Comparison of ENCODE assay signal across 8 mouse cellular contexts in the genomic region with DNA sequence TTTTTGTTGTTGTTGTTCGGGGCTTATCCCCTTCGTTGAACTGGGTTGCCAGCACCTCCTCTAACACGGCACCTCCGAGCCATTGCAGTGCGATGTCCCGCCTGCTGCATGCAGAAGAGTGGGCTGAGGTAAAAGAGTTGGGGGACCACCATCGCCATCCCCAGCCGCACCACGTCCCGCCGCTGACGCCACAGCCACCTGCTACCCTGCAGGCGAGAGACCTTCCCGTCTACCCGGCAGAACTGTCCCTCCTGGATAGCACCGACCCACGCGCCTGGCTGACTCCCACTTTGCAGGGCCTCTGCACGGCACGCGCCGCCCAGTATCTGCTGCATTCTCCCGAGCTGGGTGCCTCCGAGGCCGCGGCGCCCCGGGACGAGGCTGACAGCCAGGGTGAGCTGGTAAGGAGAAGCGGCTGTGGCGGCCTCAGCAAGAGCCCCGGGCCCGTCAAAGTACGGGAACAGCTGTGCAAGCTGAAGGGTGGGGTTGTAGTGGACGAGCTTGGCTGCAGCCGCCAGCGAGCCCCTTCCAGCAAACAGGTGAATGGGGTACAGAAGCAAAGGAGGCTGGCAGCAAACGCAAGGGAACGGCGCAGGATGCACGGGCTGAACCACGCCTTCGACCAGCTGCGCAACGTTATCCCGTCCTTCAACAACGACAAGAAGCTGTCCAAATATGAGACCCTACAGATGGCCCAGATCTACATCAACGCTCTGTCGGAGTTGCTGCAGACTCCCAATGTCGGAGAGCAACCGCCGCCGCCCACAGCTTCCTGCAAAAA. TPM values are rescaled to one million over a fixed set of nuclear protein-coding genes. Genes with fewer than 3 reads are reported as not detected.
DNase-seq lines count a peak whose midpoint lies in the region; ATAC-seq and TF ChIP-seq lines count a peak whose summit lies in the region.

No protein-coding gene starts in this region.

- H3K9ac ChIP-seq in forebrain, embryonic 15.5 days (replicated peaks) = 0 out of 2 replicates have a peak overlapping the region, but pooled peaks have one; percentile 24
- H3K9ac ChIP-seq in kidney, embryonic 16.5 days (replicated peaks; ENCODE audit: low read length) = no peak overlapping the region; the same call in 1 of the 2 replicates

- peak overlapping the region; percentile 42 for H3K4me3 ChIP-seq in forebrain, embryonic 15.5 days
- peak overlapping the region; percentile 42 for H3K4me3 ChIP-seq in kidney, embryonic 16.5 days (ENCODE audit: low read length)
- peak overlapping the region; percentile 59 for H3K4me3 ChIP-seq in midbrain, embryonic 10.5 days
- H3K4me3 ChIP-seq in thymus, adult 2 months (ENCODE audit: control insufficient read depth, insufficient read depth, low read length) = no peak overlapping the region

- WGBS in forebrain, embryonic 15.5 days = under 1% methylated on average over 50 of the region's 53 CpGs
- WGBS in kidney, embryonic 16.5 days = under 1% methylated on average over 53 of the region's 53 CpGs
- under 1% methylated on average over 53 of the region's 53 CpGs for WGBS in midbrain, embryonic 10.5 days
- WGBS in thymus, adult 2 months = 1% methylated on average over 53 of the region's 53 CpGs

- intact Hi-C loops in left cerebral cortex, postnatal 4 days (cut with DNase I) = no loop called here
- intact Hi-C loops in left cerebral cortex, postnatal 14 days (cut with DNase I) = no loop called here

- peaks cover 70% of the 10 kb centered on the region for H3K27me3 ChIP-seq in forebrain, embryonic 15.5 days
- H3K27me3 ChIP-seq in kidney, embryonic 16.5 days (ENCODE audit: insufficient read depth, low read length) = peaks cover 74% of the 10 kb centered on the region
- peaks cover 91% of the 10 kb centered on the region for H3K27me3 ChIP-seq in midbrain, embryonic 10.5 days (ENCODE audit: low read depth, poor library complexity, severe bottlenecking)
- H3K27me3 ChIP-seq in thymus, adult 2 months (ENCODE audit: control insufficient read depth, insufficient read depth, low read length) = peaks cover 4% of the 10 kb centered on the region; the same call in 1 of the 2 replicates

- peaks cover 38% of the 10 kb centered on the region for H3K4me1 ChIP-seq in forebrain, embryonic 15.5 days
- peaks cover 20% of the 10 kb centered on the region for H3K4me1 ChIP-seq in kidney, embryonic 16.5 days (ENCODE audit: insufficient read depth, low read length)
- H3K4me1 ChIP-seq in midbrain, embryonic 10.5 days = peaks cover 35% of the 10 kb centered on the region
- no peaks in the 10 kb centered on the region for H3K4me1 ChIP-seq in thymus, adult 2 months (replicated peaks; ENCODE audit: control insufficient read depth, insufficient read depth, low read length)

- H3K4me2 ChIP-seq in forebrain, embryonic 15.5 days (replicated peaks) = peak overlapping the region; percentile 79
- H3K4me2 ChIP-seq in kidney, embryonic 16.5 days (replicated peaks; ENCODE audit: low read depth, low read length) = peak overlapping the region; percentile 56

- no peak for TF ChIP-seq CTCF in brain, embryonic 14.5 days (IDR thresholded peaks at IDR 0.05; ENCODE audit: borderline replicate concordance, extremely low read depth, insufficient read depth, insufficient read length)
- TF ChIP-seq CTCF in thymus, adult 2 months (IDR thresholded peaks at IDR 0.05; ENCODE audit: borderline replicate concordance, control insufficient read depth, extremely low read depth, insufficient read depth, low read length, poor library complexity) = no peak

- H3K27ac ChIP-seq in forebrain, embryonic 15.5 days (replicated peaks) = no peak overlapping the region
- H3K27ac ChIP-seq in kidney, embryonic 16.5 days (ENCODE audit: low read length) = no peak overlapping the region
- no peak overlapping the region for H3K27ac ChIP-seq in midbrain, embryonic 10.5 days (replicated peaks)
- H3K27ac ChIP-seq in thymus, adult 2 months (ENCODE audit: control insufficient read depth, insufficient read depth, low read length) = no peak overlapping the region

- no peaks in the 10 kb centered on the region for H3K9me3 ChIP-seq in forebrain, embryonic 15.5 days
- H3K9me3 ChIP-seq in kidney, embryonic 16.5 days (ENCODE audit: low read length) = no peaks in the 10 kb centered on the region
- H3K9me3 ChIP-seq in midbrain, embryonic 10.5 days (replicated peaks) = no peaks in the 10 kb centered on the region

- no peak for TF ChIP-seq POLR2A in brain, embryonic 14.5 days (IDR thresholded peaks at IDR 0.05; ENCODE audit: borderline replicate concordance, extremely low read depth, insufficient read depth, insufficient read length, poor library complexity, severe bottlenecking)
- no peak for TF ChIP-seq POLR2A in thymus, adult 2 months (IDR thresholded peaks at IDR 0.05; ENCODE audit: control insufficient read depth, extremely low read depth, insufficient read depth, low read length, poor library complexity)

- peak; percentile 71 for ATAC-seq in forebrain, embryonic 15.5 days (replicated peaks)
- ATAC-seq in kidney, embryonic 16.5 days (ENCODE audit: low FRiP score, low TSS enrichment) = peak; percentile 66

- DNase-seq in left cerebral cortex, postnatal 4 days = peak; percentile 35
- DNase-seq in left cerebral cortex, postnatal 14 days (ENCODE audit: low spot score in 2 of 2) = no peak
- peak; percentile 65 for DNase-seq in brain, embryonic 14.5 days (ENCODE audit: low read depth)
- DNase-seq in midbrain, embryonic 10.5 days (ENCODE audit: low spot score) = peak; percentile 67
- no peak for DNase-seq in T-cell, adult 2 months (ENCODE audit: low spot score)
- DNase-seq in thymus, adult 2 months = no peak

- no peaks in the 10 kb centered on the region for H3K36me3 ChIP-seq in forebrain, embryonic 15.5 days
- no peaks in the 10 kb centered on the region for H3K36me3 ChIP-seq in kidney, embryonic 16.5 days (ENCODE audit: insufficient read depth, low read length)
- no peaks in the 10 kb centered on the region for H3K36me3 ChIP-seq in midbrain, embryonic 10.5 days
- H3K36me3 ChIP-seq in thymus, adult 2 months (ENCODE audit: control insufficient read depth, insufficient read depth, low read length) = no peaks in the 10 kb centered on the region

RNA-seq across cellular contexts. Expression of a gene that starts 0.5 kb away (rescaled TPM):
- total RNA-seq in left cerebral cortex, postnatal 4 days (2021) = not detected
- total RNA-seq in left cerebral cortex, postnatal 14 days (2021) = not detected
- 1.2 and 5.9 TPM in 2 replicates for polyA plus RNA-seq in brain, embryonic 14.5 days (2012; rRNA removed)
- 0.26 TPM in 1 of 2 replicates, not detected in the other for polyA plus RNA-seq in forebrain, embryonic 15.5 days (2015; fragmentation: Nextera tagmentation; extraction: Ambion mirVana)
- polyA plus RNA-seq in kidney, embryonic 16.5 days (2015; fragmentation: Nextera tagmentation; extraction: Ambion mirVana) = 0.07 TPM in 1 of 2 replicates, not detected in the other
- 0.88 and 4.7 TPM in 2 replicates for polyA plus RNA-seq in midbrain, embryonic 10.5 days (2016; fragmentation: Nextera tagmentation; extraction: Ambion mirVana)
- 0.07 and 0.13 TPM in 2 replicates for polyA plus RNA-seq in thymus, adult 2 months (2012; rRNA removed)

Comparison
In these comparisons a context has a peak if more than half of its experiments do, and no peak if none do; other contexts are left out.
1. DNase-seq: peak in left cerebral cortex, postnatal 4 days (single experiment), brain, embryonic 14.5 days (single experiment) and midbrain, embryonic 10.5 days (single experiment); none in left cerebral cortex, postnatal 14 days (0 of 2), T-cell, adult 2 months (single experiment) and thymus, adult 2 months (single experiment).